Mouse (Mus musculus): ENCODE results near the gene Tmem135.

DNA sequence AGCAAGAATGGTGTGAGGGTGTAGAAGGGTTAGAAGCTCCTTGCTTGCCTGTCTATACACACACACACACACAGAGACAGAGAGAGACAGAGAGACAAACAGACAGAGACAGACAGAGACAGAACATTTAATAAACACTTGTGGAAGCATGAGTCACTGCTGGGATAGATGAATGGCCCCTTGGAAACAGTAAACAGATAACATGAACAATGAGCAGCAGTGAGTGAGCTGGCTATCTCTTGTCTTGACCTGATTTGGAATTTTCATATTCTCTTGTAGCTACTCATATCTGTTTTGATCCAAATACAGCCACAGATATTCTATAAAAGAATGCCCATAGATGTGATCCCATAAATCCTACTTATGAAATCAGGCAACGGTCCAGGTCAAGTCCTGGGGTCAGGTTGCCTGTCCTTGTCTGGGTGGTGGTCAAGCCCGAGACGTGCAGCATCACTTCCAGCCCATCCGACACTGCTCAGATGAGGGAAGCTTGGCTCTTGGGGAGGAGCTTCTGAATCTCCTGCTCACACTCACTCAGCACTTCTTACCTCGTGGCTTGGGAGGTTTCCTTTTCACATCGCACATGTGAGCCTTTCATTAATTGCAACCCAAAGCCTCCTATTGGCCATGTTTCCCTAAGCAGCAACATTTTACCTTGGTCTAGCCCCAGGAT, 32.3 kb downstream of the Tmem135 start:
- TF ChIP-seq CTCF (conservative IDR thresholded peaks at IDR 0.05 in 1 of 2, IDR thresholded peaks at IDR 0.05 in 1 of 2; ENCODE audit: low read depth in 2 of 2, low read length in 2 of 2) (no peak), ZMIZ1 (IDR thresholded peaks at IDR 0.05; ENCODE audit: low read depth, low read length) (no peak), NRF1 (IDR thresholded peaks at IDR 0.05; ENCODE audit: low read depth, low read length) (no peak), POLR2A (IDR thresholded peaks at IDR 0.05; ENCODE audit: low read depth, low read length) (no peak), BHLHE40 (IDR thresholded peaks at IDR 0.05; ENCODE audit: low read depth, low read length) (no peak), GABPA (IDR thresholded peaks at IDR 0.05; ENCODE audit: insufficient replicate concordance, low read depth, low read length) (no peak), HCFC1 (IDR thresholded peaks at IDR 0.05; ENCODE audit: low read depth, low read length) (no peak), ZC3H11A (IDR thresholded peaks at IDR 0.05; ENCODE audit: low read depth, low read length) (no peak), ELF1 (IDR thresholded peaks at IDR 0.05; ENCODE audit: low read depth, low read length) (no peak), CHD2 (IDR thresholded peaks at IDR 0.05; ENCODE audit: low read length) (no peak), MAX (IDR thresholded peaks at IDR 0.05; ENCODE audit: low read length) (no peak), KAT2A (IDR thresholded peaks at IDR 0.05; ENCODE audit: insufficient replicate concordance, low read length) (no peak), MAZ (IDR thresholded peaks at IDR 0.05; ENCODE audit: low read depth, low read length) (no peak), CHD1 (IDR thresholded peaks at IDR 0.05; ENCODE audit: low read depth, low read length) (no peak)

All from CH12.LX (cell line).